ENCODE assay signal across 28 mouse cellular contexts in genomic region chr6:128826781-128827180, GRCm38 (mm10). TPM values are rescaled to one million over a fixed set of nuclear protein-coding genes. Genes with fewer than 3 reads are reported as not detected.
DNase-seq lines count a peak whose midpoint lies in the region; ATAC-seq lines count a peak whose summit lies in the region.
"Had no signal": no experiment of that assay in that cellular context is flagged by ENCODE, and none has a peak within 500 bp of the region (broad histone marks: within the 10 kb centered on the region; RNA-seq: fewer than 3 reads in every experiment).

No protein-coding gene starts in this region.

- intact Hi-C loops in heart, postnatal 14 days (cut with DNase I): no loop called here

- no peak overlapping the region for H3K4me2 ChIP-seq in hindbrain, embryonic 11.5 days (replicated peaks; ENCODE audit: low read depth, low read length)
- H3K4me2 ChIP-seq: embryonic facial prominence, embryonic 13.5 days; embryonic facial prominence, embryonic 15.5 days; forebrain, embryonic 12.5 days had no signal

- no peaks in the 10 kb centered on the region for H3K9me3 ChIP-seq in hindbrain, embryonic 11.5 days (ENCODE audit: control insufficient read depth, low read length)
- H3K9me3 ChIP-seq: embryonic facial prominence, embryonic 13.5 days; embryonic facial prominence, embryonic 15.5 days; forebrain, embryonic 10.5 days; forebrain, embryonic 12.5 days had no signal

- no peaks in the 10 kb centered on the region for H3K4me1 ChIP-seq in hindbrain, embryonic 11.5 days (replicated peaks; ENCODE audit: control insufficient read depth, insufficient read depth, low read length)
- H3K4me1 ChIP-seq: embryonic facial prominence, embryonic 13.5 days; embryonic facial prominence, embryonic 15.5 days; forebrain, embryonic 12.5 days had no signal

- H3K9ac ChIP-seq in hindbrain, embryonic 11.5 days (ENCODE audit: low read depth, low read length): no peak overlapping the region
- H3K9ac ChIP-seq: embryonic facial prominence, embryonic 13.5 days; embryonic facial prominence, embryonic 15.5 days; forebrain, embryonic 12.5 days had no signal

- no peak overlapping the region for H3K27ac ChIP-seq in hindbrain, embryonic 11.5 days (ENCODE audit: low read depth, low read length)
- H3K27ac ChIP-seq: embryonic facial prominence, embryonic 13.5 days; embryonic facial prominence, embryonic 15.5 days; forebrain, embryonic 10.5 days; forebrain, embryonic 12.5 days had no signal

- 93% methylated on average over 3 of the region's 3 CpGs for WGBS in hindbrain, embryonic 11.5 days

- ATAC-seq in granulocyte monocyte progenitor cell, adult 5-6 weeks (replicated peaks; ENCODE audit: poor library complexity, severe bottlenecking): peak; percentile 31
- ATAC-seq in hindbrain, embryonic 11.5 days (ENCODE audit: low FRiP score): no peak
- ATAC-seq: activated CD4-positive, CD25-positive, alpha-beta regulatory T cell, adult 4 months; forebrain, embryonic 14.5 days; forebrain, embryonic 16.5 days; Patski had no signal

- H3K36me3 ChIP-seq in hindbrain, embryonic 11.5 days (ENCODE audit: control insufficient read depth, insufficient read depth, low read length): no peaks in the 10 kb centered on the region
- H3K36me3 ChIP-seq: embryonic facial prominence, embryonic 13.5 days; embryonic facial prominence, embryonic 15.5 days; forebrain, embryonic 10.5 days; forebrain, embryonic 12.5 days; G1E had no signal

- H3K4me3 ChIP-seq in hindbrain, embryonic 11.5 days (ENCODE audit: low read depth, low read length): no peak overlapping the region
- H3K4me3 ChIP-seq: embryonic facial prominence, embryonic 13.5 days; embryonic facial prominence, embryonic 15.5 days; erythroblast, embryonic 14.5 days; forebrain, embryonic 10.5 days; forebrain, embryonic 12.5 days had no signal

- H3K27me3 ChIP-seq in hindbrain, embryonic 11.5 days (ENCODE audit: control insufficient read depth, insufficient read depth, low read length): no peaks in the 10 kb centered on the region
- H3K27me3 ChIP-seq: embryonic facial prominence, embryonic 13.5 days; embryonic facial prominence, embryonic 15.5 days; forebrain, embryonic 12.5 days had no signal

- DNase-seq in heart, adult 11 months: peak; percentile 80
- DNase-seq in heart, postnatal 14 days: no peak
- DNase-seq in cerebellum, adult 11-12 months: no peak
- DNase-seq in hindbrain, embryonic 11.5 days (ENCODE audit: low spot score): no peak
- DNase-seq: adrenal gland, adult 8-10 months; adrenal gland, postnatal 14 days; adrenal gland, postnatal 36 days; cerebellum, adult 18-20 months; cerebellum, adult 8-10 months; cerebellum, adult 9-11 months; cerebellum, postnatal 14 days; cerebellum, postnatal 36 days had no signal

RNA-seq across cellular contexts. Expression of gene Klrb1b, which starts 0.7 kb away (rescaled TPM):
- under 1 TPM in 1 of 2 experiments, not detected in 1; 0.17 TPM for total RNA-seq in heart, postnatal 14 days (2021)
- total RNA-seq in granulocyte monocyte progenitor cell, adult 5-6 weeks (2014; fragmentation: Nextera tagmentation): not detected in 2 replicates
- total RNA-seq in granulocyte monocyte progenitor cell, adult 5-6 weeks (2017): 0.09 TPM in 1 of 2 replicates, not detected in the other
- polyA plus RNA-seq in hindbrain, embryonic 11.5 days (2014; fragmentation: Nextera tagmentation; extraction: Ambion mirVana): not detected in 2 replicates
- total RNA-seq: adrenal gland, postnatal 14 days had no signal
- polyA plus RNA-seq: activated CD4-positive, CD25-positive, alpha-beta regulatory T cell, adult 4 months; C2C12; cortical plate, adult 2 months; embryonic facial prominence, embryonic 11.5 days; embryonic facial prominence, embryonic 13.5 days; embryonic facial prominence, embryonic 15.5 days; forebrain, embryonic 10.5 days; forebrain, embryonic 12.5 days; forebrain, embryonic 14.5 days; forebrain, embryonic 16.5 days; frontal cortex, adult 2 months; G1E; Patski had no signal

RNA-seq across cellular contexts. Expression of gene Gm44511, which starts 0.7 kb away (rescaled TPM):
- not detected for total RNA-seq in heart, postnatal 14 days (2021)
- not detected in 2 replicates for total RNA-seq in granulocyte monocyte progenitor cell, adult 5-6 weeks (2014; fragmentation: Nextera tagmentation)
- not detected in 2 replicates for total RNA-seq in granulocyte monocyte progenitor cell, adult 5-6 weeks (2017)
- not detected in 2 replicates for polyA plus RNA-seq in hindbrain, embryonic 11.5 days (2014; fragmentation: Nextera tagmentation; extraction: Ambion mirVana)
- total RNA-seq: adrenal gland, adult 18-20 months; adrenal gland, postnatal 14 days; adrenal gland, postnatal 36 days; G1E had no signal
- polyA plus RNA-seq: activated CD4-positive, CD25-positive, alpha-beta regulatory T cell, adult 4 months; C2C12; cortical plate, adult 2 months; embryonic facial prominence, embryonic 11.5 days; embryonic facial prominence, embryonic 13.5 days; embryonic facial prominence, embryonic 15.5 days; erythroblast, embryonic 14.5 days; forebrain, embryonic 10.5 days; forebrain, embryonic 12.5 days; forebrain, embryonic 14.5 days; forebrain, embryonic 16.5 days; frontal cortex, adult 2 months; G1E; Patski had no signal

RNA-seq across cellular contexts. Expression of gene Klrb1c, which starts 37.8 kb away (rescaled TPM):
- total RNA-seq in heart, postnatal 14 days (2021): under 1 TPM in 1 of 2 experiments, not detected in 1; 0.12 TPM
- total RNA-seq in granulocyte monocyte progenitor cell, adult 5-6 weeks (2014; fragmentation: Nextera tagmentation): not detected in 2 replicates
- 0.34 and 1.0 TPM in 2 replicates for total RNA-seq in granulocyte monocyte progenitor cell, adult 5-6 weeks (2017)
- 0.06 TPM in 1 of 2 replicates, not detected in the other for polyA plus RNA-seq in hindbrain, embryonic 11.5 days (2014; fragmentation: Nextera tagmentation; extraction: Ambion mirVana)
- polyA plus RNA-seq: C2C12; embryonic facial prominence, embryonic 11.5 days; embryonic facial prominence, embryonic 13.5 days; erythroblast, embryonic 14.5 days; forebrain, embryonic 10.5 days; forebrain, embryonic 12.5 days; forebrain, embryonic 14.5 days; frontal cortex, adult 2 months; G1E; Patski had no signal
